Mouse (Mus musculus) embryonic facial prominence, embryonic 11.5 days (tissue): Measurements from ENCODE around the gene Aco2. TPM values are rescaled to one million over a fixed set of nuclear protein-coding genes. Genes with fewer than 3 reads are reported as not detected.
A peak's percentile ranks its signal among the peaks of the same experiment; 100 is the strongest.
"Not testable (repeated sequence)": the region's sequence is repeated elsewhere in the genome, so short reads cannot be mapped to it uniquely, and the experiment has no call there.

Experiments used
- ATAC-seq: fragments of 200-750 bp; cut with Nextera tagmentation; replicated peaks from 2 replicates; pipeline ENCODE4 v1.8.0; 2017; ENCODE audit warnings: low read depth; ENCODE audit not compliant: insufficient number of reproducible peaks, low FRiP score, low TSS enrichment
- DNase-seq: peaks from one replicate; pipeline ENCODE4 v3.0.0-alpha.2; 2015; ENCODE audit warnings: low spot score
- H3K27ac ChIP-seq: fragments of 300-500 bp; sonication (generic); replicated peaks from 2 replicates; pipeline ENCODE4 v1.5.1; 2014; ENCODE audit warnings: mild to moderate bottlenecking, low read depth, low read length, control low read depth
- H3K27me3 ChIP-seq: fragments of 300-500 bp; sonication (generic); 2 replicates; pipeline ENCODE4 v1.6.1; 2014; ENCODE audit warnings: mild to moderate bottlenecking, low read length, moderate library complexity, mixed read lengths; ENCODE audit not compliant: control insufficient read depth, insufficient read depth
- H3K36me3 ChIP-seq: fragments of 300-500 bp; sonication (generic); replicated peaks from 2 replicates; pipeline ENCODE4 v1.6.1; 2014; ENCODE audit warnings: low read depth, mild to moderate bottlenecking, low read length, moderate library complexity, mixed read lengths; ENCODE audit not compliant: control insufficient read depth, insufficient read depth
- H3K4me1 ChIP-seq: fragments of 300-500 bp; sonication (generic); 2 replicates; pipeline ENCODE4 v1.6.1; 2014; ENCODE audit warnings: low read length, mixed read lengths; ENCODE audit not compliant: control insufficient read depth, insufficient read depth
- H3K4me2 ChIP-seq: fragments of 300-500 bp; sonication (generic); 2 replicates; pipeline ENCODE4 v1.6.1; 2014; ENCODE audit warnings: low read depth, mild to moderate bottlenecking, control low read depth, low read length, moderate library complexity
- H3K4me3 ChIP-seq: fragments of 300-500 bp; sonication (generic); 2 replicates; pipeline ENCODE4 v1.5.1; 2014; ENCODE audit warnings: low read depth, low read length, control low read depth
- H3K9ac ChIP-seq: fragments of 300-500 bp; sonication (generic); replicated peaks from 2 replicates; pipeline ENCODE4 v1.6.1; 2014; ENCODE audit warnings: mild to moderate bottlenecking, control low read depth, low read length
- H3K9me3 ChIP-seq: fragments of 300-500 bp; sonication (generic); replicated peaks from 2 replicates; pipeline ENCODE4 v1.6.1; 2016; ENCODE audit warnings: mild to moderate bottlenecking, low read length, inconsistent platforms, mixed read lengths; ENCODE audit not compliant: control insufficient read depth
- WGBS: fragments of 180-500 bp; shearing (Covaris S2); extraction: QIAGEN DNeasy Blood & Tissue Kit; methylation state at CpG from one replicate; pipeline ENCODE4 v1.1.7; 2014; 5-methylcytosine and 5-hydroxymethylcytosine counted together
- polyA plus RNA-seq: library from polyadenylated mRNA; unstranded; fragments of >200 nt; fragmentation: Nextera tagmentation; extraction: Ambion mirVana; gene quantifications from 2 replicates; pipeline ENCODE4 v1.2.1, GENCODE M21; 2014

Aco2 gene
- polyA plus RNA-seq, 1 experiment from 2014 or later, result 144 TPM

DNA sequence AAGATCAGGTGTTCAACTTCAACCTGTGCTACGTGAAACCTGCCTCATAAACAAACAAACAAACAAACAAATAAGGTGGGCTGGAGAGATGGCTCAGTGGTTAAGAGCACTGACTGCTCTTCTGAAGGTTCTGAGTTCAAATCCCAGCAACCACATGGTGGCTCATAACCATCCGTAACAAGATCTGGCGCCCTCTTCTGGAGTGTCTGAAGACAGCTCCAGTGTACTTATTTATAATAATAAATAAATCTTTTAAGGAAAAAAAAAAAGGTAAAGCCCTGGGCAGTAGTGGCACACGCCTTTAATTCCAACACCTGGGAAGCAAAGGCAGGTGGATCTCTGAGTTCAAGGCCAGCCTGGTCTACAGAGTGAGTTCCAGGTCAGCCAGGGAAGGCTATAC is 36.7 kb downstream of the Aco2 start:
- DNase-seq, H3K27me3 ChIP-seq, H3K4me1 ChIP-seq, H3K4me2 ChIP-seq, H3K9me3 ChIP-seq, H3K4me3 ChIP-seq, ATAC-seq, H3K27ac ChIP-seq, H3K9ac ChIP-seq, H3K36me3 ChIP-seq: not testable (repeated sequence)
- WGBS, result 91% methylated on average over 4 of the region's 4 CpGs

DNA sequence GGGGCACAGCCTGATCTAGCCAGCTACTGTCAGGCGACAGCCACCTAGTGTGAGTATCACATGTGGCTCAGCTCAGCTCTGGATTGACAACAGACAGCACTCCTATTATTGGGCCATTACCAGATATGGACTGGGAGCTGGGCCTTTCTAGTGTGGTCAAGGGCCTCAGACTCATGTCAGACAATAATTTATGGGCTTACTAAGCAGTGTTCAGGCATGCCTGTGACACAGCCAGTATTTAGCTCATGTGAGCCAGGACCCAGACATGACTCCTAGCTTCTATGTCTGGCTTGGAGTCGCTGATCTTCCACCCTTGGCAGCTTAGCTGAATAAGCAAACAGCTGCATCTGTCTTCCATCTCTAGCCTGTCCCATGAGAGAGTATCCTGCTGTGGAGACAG is 40.4 kb downstream of the Aco2 start:
- Histone ChIP-seq H3K4me1 (no peaks in the 10 kb centered on the region), H3K27me3 (no peaks in the 10 kb centered on the region), H3K9me3 (no peaks in the 10 kb centered on the region), H3K9ac (no peak overlapping the region), H3K4me2 (no peak overlapping the region), H3K27ac (no peak overlapping the region), H3K36me3 (peaks cover 13% of the 10 kb centered on the region), H3K4me3 (no peak overlapping the region)
- DNase-seq, result no peak
- WGBS, result 81% methylated on average over 2 of the region's 2 CpGs
- no peak for ATAC-seq

DNA sequence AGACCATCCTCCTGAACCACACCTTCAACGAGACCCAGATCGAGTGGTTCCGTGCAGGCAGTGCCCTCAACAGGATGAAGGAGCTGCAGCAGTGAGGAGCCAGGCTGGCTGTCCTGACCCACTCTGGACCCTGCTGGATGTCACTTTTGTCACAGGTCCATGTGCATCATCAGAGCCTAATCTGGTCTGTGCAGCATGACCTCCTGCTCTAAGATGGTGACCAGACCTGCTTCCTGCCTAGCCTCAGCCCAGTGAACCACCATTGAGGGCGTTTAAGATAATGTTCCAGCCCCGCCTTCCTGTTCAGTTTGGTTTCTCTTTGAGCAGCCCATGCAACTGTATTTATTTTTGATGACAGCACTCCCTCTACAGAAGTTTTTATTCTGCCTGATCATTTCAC is 42.6 kb downstream of the Aco2 start:
- ATAC-seq (no peak), DNase-seq (no peak)
- H3K4me3 ChIP-seq, result no peak overlapping the region
- WGBS, result 84% methylated on average over 5 of the region's 5 CpGs
- H3K9ac ChIP-seq, result no peak overlapping the region
- peaks cover 7% of the 10 kb centered on the region for H3K36me3 ChIP-seq
- no peak overlapping the region for H3K4me2 ChIP-seq
- H3K9me3 ChIP-seq, result no peaks in the 10 kb centered on the region
- no peaks in the 10 kb centered on the region for H3K27me3 ChIP-seq
- H3K4me1 ChIP-seq, result no peaks in the 10 kb centered on the region
- H3K27ac ChIP-seq, result no peak overlapping the region

GRCm38 (mm10) chr15:81915663-81916062 is 43.6 kb downstream of the Aco2 start:
- Histone ChIP-seq H3K36me3 (peaks cover 7% of the 10 kb centered on the region), H3K9ac (no peak overlapping the region), H3K27ac (no peak overlapping the region), H3K4me2 (no peak overlapping the region), H3K4me3 (no peak overlapping the region), H3K9me3 (no peaks in the 10 kb centered on the region), H3K4me1 (no peaks in the 10 kb centered on the region), H3K27me3 (no peaks in the 10 kb centered on the region)
- DNase-seq (no peak), ATAC-seq (no peak)
- 79% methylated on average over 5 of the region's 5 CpGs for WGBS

GRCm38 (mm10) chr15:81917201-81917600 is 45.1 kb downstream of the Aco2 start:
- ATAC-seq, result no peak
- Histone ChIP-seq H3K9me3 (no peaks in the 10 kb centered on the region), H3K4me3 (no peak overlapping the region), H3K27me3 (no peaks in the 10 kb centered on the region), H3K9ac (no peak overlapping the region), H3K36me3 (peaks cover 7% of the 10 kb centered on the region), H3K27ac (no peak overlapping the region), H3K4me2 (no peak overlapping the region), H3K4me1 (no peaks in the 10 kb centered on the region)
- WGBS, result 95% methylated on average over 12 of the region's 12 CpGs
- DNase-seq, result no peak

DNA sequence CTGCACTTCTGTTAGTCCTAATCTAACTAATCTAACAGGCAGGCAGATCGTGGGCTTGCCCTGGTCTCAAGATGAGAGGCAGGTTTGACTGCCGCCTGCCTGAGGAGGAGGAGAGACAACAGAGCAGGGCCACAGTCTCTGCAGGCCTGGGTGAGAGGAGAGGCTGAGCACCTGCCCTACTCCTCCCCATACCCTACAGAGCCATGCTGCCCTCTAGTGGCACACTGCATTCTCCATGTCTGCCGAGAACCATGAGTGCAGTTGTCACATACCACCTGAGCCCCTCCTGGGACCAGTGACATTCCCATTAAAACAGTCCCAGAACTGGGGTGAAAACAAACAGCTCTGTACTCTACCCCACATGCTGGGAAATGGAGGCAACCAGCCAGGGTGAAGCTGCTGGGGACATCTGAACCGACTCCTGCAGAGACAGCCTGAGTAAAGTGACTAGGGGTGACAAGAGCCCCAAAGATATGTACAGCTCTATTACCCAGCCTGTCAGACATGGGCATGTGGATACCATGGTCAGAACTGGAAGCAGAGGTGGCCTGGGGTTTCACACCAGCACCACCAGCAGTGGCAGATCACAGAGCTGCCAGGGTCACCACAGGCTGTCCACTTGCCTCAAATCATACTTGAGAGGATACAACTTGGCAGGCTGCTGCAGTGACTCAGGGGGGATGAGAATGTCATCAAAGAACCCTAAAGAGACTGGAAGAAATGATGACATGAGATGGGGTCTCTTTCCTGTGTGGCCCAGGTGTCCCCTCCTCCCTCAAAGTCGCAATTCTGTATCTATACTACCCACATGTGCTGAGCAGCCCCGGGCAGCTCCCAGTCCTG is 45.7 kb downstream of the Aco2 start:
- ATAC-seq (0 out of 2 replicates have a peak, but pooled peaks have one; percentile 66), DNase-seq (peak; percentile 69)
- Histone ChIP-seq H3K27ac (no peak overlapping the region), H3K4me1 (no peaks in the 10 kb centered on the region), H3K4me2 (no peak overlapping the region), H3K36me3 (peaks cover 7% of the 10 kb centered on the region), H3K9me3 (no peaks in the 10 kb centered on the region), H3K9ac (no peak overlapping the region), H3K27me3 (no peaks in the 10 kb centered on the region), H3K4me3 (no peak overlapping the region)
- WGBS, result 64% methylated on average over 6 of the region's 6 CpGs

DNA sequence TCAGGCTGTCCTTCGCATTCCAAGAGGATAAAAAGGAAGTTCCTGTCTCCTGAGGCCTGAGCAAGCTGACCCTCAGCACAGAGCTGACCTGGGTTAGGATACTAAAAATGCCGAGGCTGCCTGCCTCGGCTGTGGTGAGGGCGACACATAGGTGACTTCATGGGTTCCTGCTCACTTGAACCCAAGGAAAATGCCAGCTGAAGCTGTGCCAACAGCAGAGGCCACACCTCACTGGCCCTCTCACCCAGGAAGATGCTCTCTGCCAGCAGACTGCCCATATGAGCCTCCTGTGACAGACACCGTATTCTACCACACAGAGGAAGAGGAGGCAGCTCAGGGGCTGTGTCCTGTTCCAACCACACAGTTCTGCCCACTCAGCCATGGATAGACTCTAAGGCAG is 47.0 kb downstream of the Aco2 start:
- Histone ChIP-seq H3K9ac (no peak overlapping the region), H3K27me3 (no peaks in the 10 kb centered on the region), H3K9me3 (no peaks in the 10 kb centered on the region), H3K4me3 (no peak overlapping the region), H3K36me3 (peaks cover 4% of the 10 kb centered on the region), H3K4me1 (no peaks in the 10 kb centered on the region), H3K4me2 (no peak overlapping the region), H3K27ac (no peak overlapping the region)
- 75% methylated on average over 5 of the region's 5 CpGs for WGBS
- ATAC-seq (no peak), DNase-seq (no peak)

DNA sequence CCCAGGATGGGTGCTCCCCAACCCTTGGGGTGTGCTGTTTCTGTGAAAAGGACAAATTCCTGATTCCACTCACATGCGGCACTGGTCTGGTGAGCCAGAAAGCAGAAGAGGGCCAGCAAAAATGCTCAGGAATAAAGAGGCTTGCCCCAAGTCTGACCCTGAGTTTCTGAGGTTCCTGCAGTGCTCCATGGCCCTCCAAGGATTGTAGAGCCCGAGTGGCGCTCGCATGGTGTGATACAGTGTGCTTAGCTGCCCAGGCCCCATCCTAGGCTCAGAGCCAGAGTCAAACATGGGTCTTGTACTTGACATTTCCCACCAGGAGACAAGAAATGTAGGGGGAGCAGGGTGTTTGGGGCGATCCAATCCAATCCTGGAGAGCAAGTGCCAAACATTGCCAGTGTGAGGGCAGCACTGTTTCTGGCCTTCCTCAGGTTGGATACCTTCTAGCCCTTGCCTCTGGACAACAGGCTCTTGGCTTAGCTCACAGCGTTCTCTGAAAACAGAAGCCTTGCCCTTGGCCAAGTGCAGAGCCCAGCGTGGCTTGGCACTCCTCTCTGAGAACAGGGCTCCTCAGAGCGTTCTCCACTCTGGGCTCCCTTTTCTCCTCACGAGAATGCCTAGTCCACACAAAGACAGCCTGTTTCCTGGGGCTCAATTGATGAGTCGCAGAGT is 48.6 kb downstream of the Aco2 start:
- DNase-seq (no peak), ATAC-seq (no peak)
- no peak overlapping the region for H3K4me2 ChIP-seq
- H3K9ac ChIP-seq, result no peak overlapping the region
- H3K27me3 ChIP-seq, result no peaks in the 10 kb centered on the region
- no peak overlapping the region for H3K4me3 ChIP-seq
- no peak overlapping the region for H3K27ac ChIP-seq
- H3K9me3 ChIP-seq, result no peaks in the 10 kb centered on the region
- H3K36me3 ChIP-seq, result no peaks in the 10 kb centered on the region; the same call in 1 of the 2 replicates
- WGBS, result 82% methylated on average over 10 of the region's 10 CpGs
- H3K4me1 ChIP-seq, result peaks cover 3% of the 10 kb centered on the region; the same call in 1 of the 2 replicates
